Mouse (Mus musculus) erythroblast, embryonic 14.5 days (primary cell): ENCODE data around the gene Erbb3. TPM values are rescaled to one million over a fixed set of nuclear protein-coding genes. Genes with fewer than 3 reads are reported as not detected.
"Not testable (repeated sequence)": the region's sequence is repeated elsewhere in the genome, so short reads cannot be mapped to it uniquely, and the experiment has no call there.

Source experiments
- H3K27me3 ChIP-seq: 2 replicates; pipeline ENCODE4 v1.6.1; 2012; ENCODE audit warnings: inconsistent platforms; ENCODE audit not compliant: control insufficient read depth
- H3K36me3 ChIP-seq: 2 replicates; pipeline ENCODE4 v1.6.1; 2012; ENCODE audit warnings: mild to moderate bottlenecking, inconsistent platforms; ENCODE audit not compliant: control insufficient read depth
- H3K4me1 ChIP-seq: 2 replicates; pipeline ENCODE4 v1.6.1; 2012; ENCODE audit warnings: inconsistent platforms; ENCODE audit not compliant: control insufficient read depth
- H3K4me3 ChIP-seq: replicated peaks from 2 replicates; pipeline ENCODE3; 2012; ENCODE audit warnings: moderate library complexity, mild to moderate bottlenecking, inconsistent platforms
- H3K9me3 ChIP-seq: 2 replicates; pipeline ENCODE4 v1.6.1; 2012; ENCODE audit warnings: low read length, inconsistent platforms, mixed read lengths; ENCODE audit not compliant: control insufficient read depth
- GATA1 ChIP-seq: IDR thresholded peaks from 2 replicates; pipeline ENCODE4 v1.6.1; 2012; ENCODE audit warnings: low read length, inconsistent platforms, mixed read lengths
- TAL1 ChIP-seq: IDR thresholded peaks from 3 replicates; pipeline ENCODE4 v1.6.1; 2012; ENCODE audit warnings: low read length, inconsistent platforms, mixed read lengths
- polyA plus RNA-seq: library from polyadenylated mRNA; stranded (reverse); fragments of >175 nt; gene quantifications from 2 replicates; pipeline ENCODE4 v1.2.3, GENCODE M21; 2012

Gene Erbb3
- polyA plus RNA-seq, 1 experiment: 0.01 TPM

DNA sequence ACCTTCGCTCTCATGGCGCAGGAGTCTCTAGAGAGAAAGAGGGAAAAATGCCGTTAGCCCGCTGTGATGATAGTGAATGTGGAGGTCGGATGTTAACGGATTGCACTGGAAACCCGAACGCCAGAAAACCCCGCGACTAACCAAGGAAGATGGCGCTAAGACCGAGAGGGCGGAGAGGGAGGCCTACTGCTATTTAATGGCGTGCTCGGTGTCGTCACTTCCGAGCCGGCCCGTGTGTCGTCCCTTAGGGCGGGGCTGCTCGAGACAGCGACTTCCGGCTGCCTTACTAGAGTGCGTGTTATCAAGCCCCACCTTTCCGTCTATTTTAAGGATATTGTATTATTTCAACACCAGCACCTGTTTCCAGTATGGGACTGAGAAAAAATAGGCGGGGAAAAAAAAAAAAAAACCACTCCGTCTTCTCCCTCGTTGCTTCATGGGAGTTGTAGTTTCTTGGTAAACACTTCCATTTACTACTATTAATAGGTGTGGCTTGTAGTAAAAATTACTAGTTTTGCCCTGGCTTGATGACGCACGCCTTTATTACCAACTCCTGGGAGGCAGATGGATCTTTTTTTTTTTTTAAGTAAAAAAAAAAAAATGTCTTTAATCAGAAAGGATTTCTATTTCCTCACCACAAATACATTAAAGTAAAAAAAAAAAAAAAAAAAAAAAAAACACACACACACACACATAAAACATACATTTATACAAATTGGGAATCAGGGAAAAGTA is 40.3 kb downstream of the Erbb3 start, which contains the start of gene Rpl41:
Gene Rpl41 (minus strand): TSS at position 359 of the 735 bp plus-strand sequence.
- TF ChIP-seq GATA1 (peak; percentile 20; the same call in 1 of the 2 replicates), TAL1 (no peak)
- peak within 1 kb of the TSS; percentile 78 for H3K4me3 ChIP-seq
- peaks cover 27% of the 10 kb centered on the region for H3K36me3 ChIP-seq
- H3K4me1 ChIP-seq: peaks cover 47% of the 10 kb centered on the region
- H3K9me3 ChIP-seq: no peaks in the 10 kb centered on the region
- H3K27me3 ChIP-seq: no peaks in the 10 kb centered on the region

GRCm38 (mm10) chr10:128548051-128548791 is 41.2 kb downstream of the Erbb3 start:
- H3K27me3 ChIP-seq, H3K9me3 ChIP-seq: not testable (repeated sequence)
- H3K36me3 ChIP-seq: peaks cover 36% of the 10 kb centered on the region
- H3K4me1 ChIP-seq: peaks cover 51% of the 10 kb centered on the region
- H3K4me3 ChIP-seq: peak overlapping the region; percentile 83

- Histone ChIP-seq H3K27me3 (no peaks in the 10 kb centered on the region), H3K36me3 (peaks cover 43% of the 10 kb centered on the region), H3K4me3 (peak within 1 kb of the TSS; percentile 83), H3K9me3 (no peaks in the 10 kb centered on the region), H3K4me1 (peaks cover 53% of the 10 kb centered on the region)
- TF ChIP-seq GATA1 (no peak), TAL1 (no peak)
Observed at GRCm38 (mm10) chr10:128547361-128548032, 42.0 kb downstream of the Erbb3 start, which contains the start of gene Zc3h10. Gene Zc3h10, minus strand, starts transcription at chr10:128547774.

- Histone ChIP-seq H3K9me3 (no peaks in the 10 kb centered on the region), H3K4me3 (peak overlapping the region; percentile 83), H3K36me3 (peaks cover 49% of the 10 kb centered on the region), H3K4me1 (peaks cover 53% of the 10 kb centered on the region), H3K27me3 (no peaks in the 10 kb centered on the region)
- TF ChIP-seq GATA1 (no peak), TAL1 (no peak)
Observed at GRCm38 (mm10) chr10:128546787-128547186, 42.7 kb downstream of the Erbb3 start.

DNA sequence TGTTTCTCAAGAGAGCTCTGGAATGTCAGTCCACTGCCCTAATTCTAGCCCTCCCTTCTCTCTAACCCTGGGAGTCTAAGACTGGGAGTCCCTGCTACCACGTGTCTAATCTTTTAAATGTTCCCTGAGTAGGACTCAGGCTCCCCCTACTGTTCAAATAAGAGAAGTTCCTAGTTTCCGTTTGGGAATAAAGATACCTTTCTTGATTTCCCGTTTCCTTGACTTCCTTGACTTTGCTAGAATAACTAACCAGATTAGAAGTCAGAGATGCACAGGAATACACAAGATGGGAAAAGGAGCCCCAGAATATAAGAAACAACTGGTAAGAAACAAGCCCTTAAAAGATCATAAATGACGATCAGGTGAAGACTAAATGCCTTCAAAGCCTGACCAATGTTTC is 43.1 kb downstream of the Erbb3 start:
- H3K9me3 ChIP-seq: no peaks in the 10 kb centered on the region
- TF ChIP-seq GATA1 (no peak), TAL1 (no peak)
- H3K27me3 ChIP-seq: no peaks in the 10 kb centered on the region
- peaks cover 51% of the 10 kb centered on the region for H3K36me3 ChIP-seq
- H3K4me1 ChIP-seq: peaks cover 53% of the 10 kb centered on the region
- H3K4me3 ChIP-seq: peak overlapping the region; percentile 83

DNA sequence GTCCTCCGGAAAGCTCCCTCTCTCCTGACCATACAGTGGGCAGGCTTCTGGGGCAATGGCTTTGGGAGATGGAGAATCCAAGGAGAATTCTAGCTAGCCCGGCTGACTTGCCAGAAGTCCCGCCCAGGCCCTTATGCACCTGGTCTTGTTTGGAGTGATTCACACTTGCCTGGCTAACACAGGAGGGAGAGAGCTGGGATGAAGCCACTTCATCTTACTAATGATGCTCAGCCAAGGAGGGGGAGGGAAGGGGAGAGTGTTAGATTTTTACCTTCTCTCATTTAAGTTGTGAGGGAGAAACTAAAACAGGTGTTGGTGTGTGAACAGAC is 43.9 kb downstream of the Erbb3 start:
- H3K36me3 ChIP-seq: peaks cover 57% of the 10 kb centered on the region
- H3K4me1 ChIP-seq: peaks cover 52% of the 10 kb centered on the region

DNA sequence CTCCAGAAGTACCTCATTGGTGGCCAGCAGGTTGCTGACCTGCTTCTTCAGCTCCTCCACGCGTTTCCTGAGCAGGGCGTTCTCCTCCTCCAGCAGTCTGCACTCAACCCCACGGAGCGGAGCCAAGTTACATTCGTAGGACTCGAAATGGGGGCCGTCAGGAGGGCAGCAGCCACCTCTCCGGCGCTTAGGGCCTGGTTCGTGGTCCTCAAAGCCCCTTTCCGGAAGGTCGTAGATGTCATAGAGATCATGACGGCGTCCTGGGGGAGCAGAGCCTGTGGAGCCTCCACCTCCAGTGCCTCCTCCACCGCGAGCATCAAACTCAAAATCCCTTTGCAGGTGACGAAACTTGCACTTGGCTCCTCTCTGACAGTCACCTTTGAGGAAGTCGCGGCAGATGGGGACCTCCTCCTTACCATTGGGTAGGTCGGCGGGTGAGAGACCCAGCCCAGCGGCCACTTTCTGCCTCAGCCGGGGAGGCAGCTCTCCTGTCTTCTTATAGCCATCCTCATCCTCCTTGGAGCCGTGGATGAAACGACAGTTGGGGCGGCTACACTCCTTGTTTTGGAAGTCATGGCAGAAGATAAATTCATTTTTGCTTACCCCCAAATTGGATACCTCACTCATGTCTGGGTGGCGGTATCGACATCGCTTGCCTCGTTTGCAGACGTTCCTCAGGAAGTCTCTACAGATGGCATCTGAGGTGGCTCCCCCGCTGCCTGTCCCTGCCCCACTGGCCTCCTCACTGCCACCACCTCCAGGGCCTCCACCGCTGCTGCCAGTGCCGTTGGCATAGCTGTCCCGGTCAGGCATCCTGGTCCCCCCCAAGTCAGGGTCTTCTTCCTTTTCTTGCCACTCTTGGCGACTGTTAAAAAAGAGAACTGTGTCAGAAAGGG is 44.5 kb downstream of the Erbb3 start:
- H3K36me3 ChIP-seq: peaks cover 57% of the 10 kb centered on the region
- no peak for TF ChIP-seq GATA1
- no peak for TF ChIP-seq TAL1
- no peaks in the 10 kb centered on the region for H3K9me3 ChIP-seq
- H3K27me3 ChIP-seq: no peaks in the 10 kb centered on the region
- peaks cover 46% of the 10 kb centered on the region for H3K4me1 ChIP-seq
- H3K4me3 ChIP-seq: no peak overlapping the region

More for the DNA sequence above, 43.9 kb downstream of the Erbb3 start:
- Histone ChIP-seq H3K4me3 (no peak overlapping the region), H3K9me3 (no peaks in the 10 kb centered on the region), H3K27me3 (no peaks in the 10 kb centered on the region)
- no peak for TF ChIP-seq GATA1
- TF ChIP-seq TAL1: no peak

GRCm38 (mm10) chr10:128544151-128544657 is 45.2 kb downstream of the Erbb3 start:
- TF ChIP-seq GATA1 (no peak), TAL1 (no peak)
- peaks cover 41% of the 10 kb centered on the region for H3K4me1 ChIP-seq
- no peaks in the 10 kb centered on the region for H3K27me3 ChIP-seq
- no peak overlapping the region for H3K4me3 ChIP-seq
- no peaks in the 10 kb centered on the region for H3K9me3 ChIP-seq
- H3K36me3 ChIP-seq: peaks cover 57% of the 10 kb centered on the region
